Mouse (Mus musculus) liver, embryonic 11.5 days (tissue): Measurements from ENCODE around the gene Ksr1. TPM values are rescaled to one million over a fixed set of nuclear protein-coding genes. Genes with fewer than 3 reads are reported as not detected.
A peak's percentile ranks its signal among the peaks of the same experiment; 100 is the strongest.

Source experiments
- ATAC-seq: fragments of 200-750 bp; cut with Nextera tagmentation; replicated peaks from 2 replicates; pipeline ENCODE4 v1.8.0; 2017; ENCODE audit warnings: moderate number of reproducible peaks, mild to moderate bottlenecking, moderate TSS enrichment, moderate library complexity; ENCODE audit not compliant: low FRiP score
- DNase-seq: peaks from one replicate; pipeline ENCODE4 v3.0.0-alpha.2; 2017; ENCODE audit warnings: low spot score
- H3K27ac ChIP-seq: fragments of 300-500 bp; sonication (generic); 2 replicates; pipeline ENCODE4 v1.5.1; 2014; ENCODE audit warnings: mild to moderate bottlenecking, low read depth, low read length, control low read depth
- H3K27me3 ChIP-seq: fragments of 300-500 bp; sonication (generic); replicated peaks from 2 replicates; pipeline ENCODE4 v1.6.1; 2014; ENCODE audit warnings: low read length, mixed read lengths; ENCODE audit not compliant: control insufficient read depth, insufficient read depth
- H3K36me3 ChIP-seq: fragments of 300-500 bp; sonication (generic); 2 replicates; pipeline ENCODE4 v1.6.1; 2014; ENCODE audit warnings: mild to moderate bottlenecking, low read length, moderate library complexity, mixed read lengths; ENCODE audit not compliant: control insufficient read depth, insufficient read depth
- H3K4me1 ChIP-seq: fragments of 300-500 bp; sonication (generic); replicated peaks from 2 replicates; pipeline ENCODE4 v1.6.1; 2014; ENCODE audit warnings: low read length, mixed read lengths; ENCODE audit not compliant: control insufficient read depth, insufficient read depth
- H3K4me2 ChIP-seq: fragments of 300-500 bp; sonication (generic); 2 replicates; pipeline ENCODE4 v1.6.1; 2014; ENCODE audit warnings: mild to moderate bottlenecking, control low read depth, moderate library complexity
- H3K4me3 ChIP-seq: fragments of 300-500 bp; sonication (generic); 2 replicates; pipeline ENCODE4 v1.5.1; 2014; ENCODE audit warnings: low read depth, low read length, control low read depth
- H3K9ac ChIP-seq: fragments of 300-500 bp; sonication (generic); 2 replicates; pipeline ENCODE4 v1.6.1; 2014; ENCODE audit warnings: low read depth, low read length, control low read depth
- H3K9me3 ChIP-seq: fragments of 300-500 bp; sonication (generic); 2 replicates; pipeline ENCODE4 v1.6.1; 2016; ENCODE audit warnings: low read length, inconsistent platforms, mixed read lengths; ENCODE audit not compliant: control insufficient read depth
- WGBS: fragments of 180-500 bp; shearing (Covaris S2); extraction: QIAGEN DNeasy Blood & Tissue Kit; methylation state at CpG from one replicate; pipeline ENCODE4 v1.1.7; 2014; 5-methylcytosine and 5-hydroxymethylcytosine counted together
- polyA plus RNA-seq: library from polyadenylated mRNA; unstranded; fragments of >200 nt; fragmentation: Nextera tagmentation; extraction: Ambion mirVana; gene quantifications from 2 replicates; pipeline ENCODE4 v1.2.1, GENCODE M21; 2014

Gene Ksr1
- polyA plus RNA-seq, 1 experiment from 2014 or later = 5.0 TPM

DNA sequence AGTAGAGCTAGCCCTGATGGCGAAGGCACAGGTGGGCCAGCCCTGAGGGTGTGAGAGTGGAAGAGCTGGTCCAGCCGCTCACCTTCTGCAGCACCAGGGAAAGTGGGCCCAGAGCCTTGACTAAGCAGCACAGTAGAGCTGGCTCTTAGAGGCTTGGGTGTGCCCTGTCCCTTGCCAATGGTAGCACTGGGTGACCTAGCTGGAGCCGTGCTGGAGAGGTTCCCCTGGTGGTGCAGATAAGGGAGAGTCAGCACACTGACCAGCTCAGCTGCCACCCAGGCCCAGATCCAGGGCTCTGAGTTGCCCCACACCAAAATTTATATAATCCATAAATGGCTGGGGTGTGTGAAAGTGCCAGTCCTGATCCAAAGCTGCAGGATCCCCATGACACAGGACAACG is 79.0 kb downstream of the Ksr1 start:
- 72% methylated on average over 4 of the region's 4 CpGs for WGBS
- H3K4me1 ChIP-seq = peaks cover 32% of the 10 kb centered on the region
- no peak overlapping the region for H3K4me2 ChIP-seq
- H3K36me3 ChIP-seq = no peaks in the 10 kb centered on the region
- 0 out of 2 replicates have a peak overlapping the region, but pooled peaks have one; percentile 7 for H3K9ac ChIP-seq
- H3K27me3 ChIP-seq = no peaks in the 10 kb centered on the region
- no peaks in the 10 kb centered on the region for H3K9me3 ChIP-seq
- ATAC-seq = peak; percentile 61
- DNase-seq = no peak
- no peak overlapping the region; the same call in 1 of the 2 replicates for H3K27ac ChIP-seq
- H3K4me3 ChIP-seq = no peak overlapping the region

DNA sequence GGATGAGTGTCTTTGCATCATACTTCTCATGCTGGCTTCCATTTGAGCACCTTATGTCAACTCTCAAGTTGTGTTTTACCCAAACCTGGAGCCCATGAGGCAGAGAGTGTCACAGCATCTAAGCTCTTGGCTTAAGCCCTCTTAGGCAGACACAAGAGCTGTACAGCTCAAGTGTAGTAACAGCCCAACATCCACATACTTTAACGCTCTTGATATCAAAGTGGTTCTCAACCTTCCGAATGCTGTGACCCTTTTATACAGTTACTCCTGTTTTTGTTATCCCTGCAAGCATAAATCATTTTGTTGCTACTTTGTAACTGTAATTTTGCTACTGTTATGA is 80.0 kb downstream of the Ksr1 start:
- H3K27ac ChIP-seq = no peak overlapping the region
- no peak overlapping the region for H3K4me2 ChIP-seq
- WGBS = 91% methylated on average over 2 of the region's 2 CpGs

GRCm38 (mm10) chr11:79065463-79066190 is 80.6 kb downstream of the Ksr1 start:
- peaks cover 18% of the 10 kb centered on the region for H3K4me1 ChIP-seq
- no peaks in the 10 kb centered on the region for H3K27me3 ChIP-seq
- H3K9me3 ChIP-seq = no peaks in the 10 kb centered on the region
- no peak overlapping the region for H3K27ac ChIP-seq
- ATAC-seq (no peak), DNase-seq (no peak)
- no peak overlapping the region for H3K9ac ChIP-seq
- H3K4me2 ChIP-seq = no peak overlapping the region
- no peak overlapping the region for H3K4me3 ChIP-seq
- 75% methylated on average over 11 of the region's 11 CpGs for WGBS
- H3K36me3 ChIP-seq = no peaks in the 10 kb centered on the region

More for the DNA sequence above, 80.0 kb downstream of the Ksr1 start:
- ATAC-seq = no peak
- Histone ChIP-seq H3K9me3 (no peaks in the 10 kb centered on the region), H3K4me3 (no peak overlapping the region), H3K27me3 (no peaks in the 10 kb centered on the region), H3K36me3 (no peaks in the 10 kb centered on the region), H3K4me1 (peaks cover 24% of the 10 kb centered on the region), H3K9ac (no peak overlapping the region)
- DNase-seq = no peak

DNA sequence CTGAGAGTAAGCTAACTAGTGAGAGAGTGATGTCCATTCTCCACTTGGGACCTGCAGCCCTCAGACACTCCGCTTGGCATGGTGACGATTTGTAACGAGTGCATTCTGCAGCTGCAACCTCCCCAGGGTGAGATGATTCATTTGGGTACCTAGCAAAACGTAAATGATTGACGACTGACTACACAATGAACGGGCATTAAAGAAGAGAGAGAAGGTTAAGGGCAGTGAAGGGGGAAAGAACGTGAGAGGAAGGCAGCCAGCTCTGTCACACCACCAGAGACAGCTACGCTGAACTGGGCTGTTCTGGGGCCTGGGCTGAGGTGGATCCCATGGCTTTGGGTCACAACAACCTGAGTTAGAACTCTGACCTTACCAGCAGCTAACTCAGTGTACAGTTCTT is 81.9 kb downstream of the Ksr1 start:
- H3K4me1 ChIP-seq = peaks cover 6% of the 10 kb centered on the region
- no peak overlapping the region for H3K9ac ChIP-seq
- no peak overlapping the region for H3K4me2 ChIP-seq
- H3K27ac ChIP-seq = no peak overlapping the region
- H3K27me3 ChIP-seq = no peaks in the 10 kb centered on the region
- 74% methylated on average over 8 of the region's 8 CpGs for WGBS
- no peaks in the 10 kb centered on the region for H3K36me3 ChIP-seq
- DNase-seq (no peak), ATAC-seq (no peak)
- no peaks in the 10 kb centered on the region for H3K9me3 ChIP-seq
- no peak overlapping the region for H3K4me3 ChIP-seq

DNA sequence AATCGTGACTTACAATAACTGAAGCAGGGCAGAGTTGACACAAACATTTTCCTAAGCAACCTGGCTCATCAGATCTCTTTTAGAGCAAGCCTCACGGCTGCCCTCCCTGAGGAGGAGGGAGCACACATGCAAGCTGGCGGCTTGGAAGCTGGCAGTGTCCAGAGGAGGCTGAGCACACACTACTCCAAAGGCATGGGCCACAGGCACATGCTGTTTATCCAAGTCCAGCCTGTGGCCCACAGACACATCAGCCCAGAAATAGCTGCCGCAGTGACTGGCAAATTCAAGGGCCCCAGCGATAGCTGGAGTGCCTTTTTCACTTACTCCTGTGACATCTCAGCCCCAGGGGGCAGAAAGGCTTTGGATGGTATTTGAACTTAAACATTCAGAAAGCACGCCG is 82.6 kb downstream of the Ksr1 start:
- H3K9ac ChIP-seq = no peak overlapping the region
- no peaks in the 10 kb centered on the region for H3K27me3 ChIP-seq
- no peak overlapping the region for H3K4me2 ChIP-seq
- no peaks in the 10 kb centered on the region for H3K36me3 ChIP-seq
- peaks cover 3% of the 10 kb centered on the region for H3K4me1 ChIP-seq
- DNase-seq (no peak), ATAC-seq (no peak)
- 83% methylated on average over 7 of the region's 7 CpGs for WGBS
- no peak overlapping the region for H3K27ac ChIP-seq
- no peak overlapping the region for H3K4me3 ChIP-seq
- no peaks in the 10 kb centered on the region for H3K9me3 ChIP-seq

GRCm38 (mm10) chr11:79062897-79063296 is 83.3 kb downstream of the Ksr1 start:
- Histone ChIP-seq H3K9me3 (no peaks in the 10 kb centered on the region), H3K36me3 (no peaks in the 10 kb centered on the region), H3K4me2 (no peak overlapping the region), H3K27ac (no peak overlapping the region), H3K9ac (no peak overlapping the region), H3K4me3 (no peak overlapping the region), H3K4me1 (peaks cover 9% of the 10 kb centered on the region), H3K27me3 (no peaks in the 10 kb centered on the region)
- 78% methylated on average over 5 of the region's 5 CpGs for WGBS
- no peak for DNase-seq
- ATAC-seq = no peak

- no peak for DNase-seq
- Histone ChIP-seq H3K9ac (no peak overlapping the region), H3K27ac (no peak overlapping the region), H3K36me3 (no peaks in the 10 kb centered on the region), H3K4me2 (no peak overlapping the region), H3K27me3 (no peaks in the 10 kb centered on the region), H3K4me3 (no peak overlapping the region), H3K9me3 (no peaks in the 10 kb centered on the region), H3K4me1 (peaks cover 12% of the 10 kb centered on the region)
- ATAC-seq = no peak
- 62% methylated on average over 7 of the region's 7 CpGs for WGBS
Observed at GRCm38 (mm10) chr11:79061839-79062238, 84.4 kb downstream of the Ksr1 start.

GRCm38 (mm10) chr11:79059850-79060249 is 86.4 kb downstream of the Ksr1 start:
- Histone ChIP-seq H3K27ac (no peak overlapping the region), H3K4me1 (peaks cover 20% of the 10 kb centered on the region), H3K9me3 (no peaks in the 10 kb centered on the region), H3K9ac (no peak overlapping the region), H3K36me3 (no peaks in the 10 kb centered on the region), H3K4me3 (no peak overlapping the region), H3K4me2 (no peak overlapping the region), H3K27me3 (no peaks in the 10 kb centered on the region)
- DNase-seq (no peak), ATAC-seq (no peak)
- 68% methylated on average over 5 of the region's 5 CpGs for WGBS

DNA sequence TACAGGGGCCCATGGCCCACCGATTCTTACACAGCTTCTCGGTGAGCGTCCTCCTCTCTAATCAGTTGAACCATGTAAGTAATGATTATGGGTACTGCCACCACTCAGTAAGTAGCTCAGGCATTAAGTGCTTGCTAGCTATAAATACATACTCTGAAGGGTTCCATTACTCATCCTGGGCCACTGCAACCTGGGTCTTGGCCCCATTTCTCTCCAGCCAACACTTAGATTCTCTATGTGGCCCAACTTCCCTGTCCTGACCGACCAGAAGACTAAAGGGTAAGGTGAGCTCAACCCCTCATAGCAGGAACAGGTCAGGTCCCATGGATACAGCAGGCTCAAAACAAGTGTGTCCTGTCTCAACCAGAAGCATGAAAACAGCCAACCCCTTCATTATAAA is 87.1 kb downstream of the Ksr1 start:
- Histone ChIP-seq H3K4me3 (no peak overlapping the region), H3K4me2 (no peak overlapping the region), H3K9me3 (no peaks in the 10 kb centered on the region), H3K27ac (no peak overlapping the region), H3K27me3 (no peaks in the 10 kb centered on the region), H3K4me1 (peaks cover 27% of the 10 kb centered on the region), H3K9ac (no peak overlapping the region), H3K36me3 (no peaks in the 10 kb centered on the region)
- no peak for DNase-seq
- 83% methylated on average over 4 of the region's 4 CpGs for WGBS
- no peak for ATAC-seq
